Mouse (Mus musculus) neural tube, embryonic 15.5 days (tissue): ENCODE results near the gene Man2b2. TPM values are rescaled to one million over a fixed set of nuclear protein-coding genes. Genes with fewer than 3 reads are reported as not detected.
"Not testable (repeated sequence)": the region's sequence is repeated elsewhere in the genome, so short reads cannot be mapped to it uniquely, and the experiment has no call there.

Source experiments
- ATAC-seq: fragments of 200-750 bp; cut with Nextera tagmentation; 2 replicates; pipeline ENCODE4 v1.8.0; 2017; ENCODE audit warnings: mild to moderate bottlenecking, moderate TSS enrichment, moderate library complexity; ENCODE audit not compliant: low FRiP score
- H3K27ac ChIP-seq: fragments of 300-500 bp; sonication (generic); replicated peaks from 2 replicates; pipeline ENCODE4 v1.5.1; 2015; ENCODE audit warnings: mild to moderate bottlenecking, inconsistent platforms
- H3K27me3 ChIP-seq: fragments of 300-500 bp; sonication (generic); replicated peaks from 2 replicates; pipeline ENCODE4 v1.6.1; 2015; ENCODE audit warnings: inconsistent platforms
- H3K36me3 ChIP-seq: fragments of 300-500 bp; sonication (generic); 2 replicates; pipeline ENCODE4 v1.6.1; 2015; ENCODE audit warnings: inconsistent platforms
- H3K4me1 ChIP-seq: fragments of 300-500 bp; sonication (generic); 2 replicates; pipeline ENCODE4 v1.6.1; 2015; ENCODE audit warnings: inconsistent platforms
- H3K4me2 ChIP-seq: fragments of 300-500 bp; sonication (generic); 2 replicates; pipeline ENCODE4 v1.6.1; 2015; ENCODE audit warnings: inconsistent platforms, mild to moderate bottlenecking, moderate library complexity
- H3K4me3 ChIP-seq: fragments of 300-500 bp; sonication (generic); replicated peaks from 2 replicates; pipeline ENCODE4 v1.5.1; 2015; ENCODE audit warnings: mild to moderate bottlenecking, inconsistent platforms
- H3K9ac ChIP-seq: fragments of 300-500 bp; sonication (generic); replicated peaks from 2 replicates; pipeline ENCODE4 v1.6.1; 2015; ENCODE audit warnings: mild to moderate bottlenecking, inconsistent platforms
- H3K9me3 ChIP-seq: fragments of 300-500 bp; sonication (generic); replicated peaks from 2 replicates; pipeline ENCODE4 v1.6.1; 2016; ENCODE audit warnings: inconsistent platforms
- WGBS: fragments of 180-500 bp; shearing (Covaris S2); methylation state at CpG from one replicate; pipeline ENCODE4 v1.1.7; 2015; ENCODE audit warnings: mixed read lengths; 5-methylcytosine and 5-hydroxymethylcytosine counted together
- polyA plus RNA-seq: library from polyadenylated mRNA; unstranded; fragments of >200 nt; fragmentation: Nextera tagmentation; extraction: Ambion mirVana; gene quantifications from 2 replicates; pipeline ENCODE4 v1.2.1, GENCODE M21; 2015

The Man2b2 gene
- polyA plus RNA-seq, 1 experiment from 2014 or later, result 13.2 TPM

DNA sequence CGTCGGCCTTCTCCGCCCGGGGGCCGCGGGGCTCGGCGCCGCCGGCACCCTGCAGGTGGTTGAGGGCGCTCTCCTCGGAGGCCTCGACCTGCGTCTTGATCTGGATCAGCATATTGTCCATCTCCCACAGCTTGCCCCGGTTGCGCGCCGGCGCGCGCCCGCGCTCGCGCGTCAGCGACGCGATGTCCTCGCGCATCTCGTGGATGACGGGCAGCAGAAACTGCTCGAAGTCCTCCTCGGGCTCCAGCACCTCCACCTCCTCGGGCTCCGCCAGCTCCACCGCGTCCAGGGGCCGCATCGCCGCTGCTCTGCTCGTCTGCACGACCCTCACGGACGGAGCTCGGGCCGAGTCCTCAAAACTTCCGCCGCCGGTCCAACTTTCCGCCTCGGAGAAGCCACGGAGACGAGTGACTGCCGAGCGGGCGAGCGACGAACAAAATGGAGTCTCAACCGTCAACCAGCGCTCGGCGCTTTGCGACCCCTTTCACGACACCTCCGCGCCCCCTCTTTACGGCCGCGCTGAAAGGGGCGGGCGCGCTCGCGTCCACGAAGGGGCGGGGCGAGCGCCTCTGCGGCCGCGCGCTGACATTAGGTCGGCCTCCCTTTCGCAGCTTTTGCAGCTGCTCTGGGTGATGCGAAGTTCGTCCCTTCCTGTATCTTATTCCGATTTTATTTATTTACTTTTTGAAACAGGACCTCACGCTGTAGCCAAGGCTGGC lies 34.0 kb downstream of the Man2b2 start, which contains the start of gene Mrfap1:
TSS of gene Mrfap1 (minus strand) at position 477 of the 719 bp plus-strand sequence.
- H3K9ac ChIP-seq, result peak within 1 kb of the TSS; percentile 80
- WGBS, result under 1% methylated on average over 90 of the region's 90 CpGs
- peak within 1 kb of the TSS; percentile 72 for H3K4me3 ChIP-seq
- H3K36me3 ChIP-seq, H3K27me3 ChIP-seq, H3K9me3 ChIP-seq: not testable (repeated sequence)
- peaks cover 15% of the 10 kb centered on the region for H3K4me1 ChIP-seq
- H3K4me2 ChIP-seq, result peak within 1 kb of the TSS; percentile 73
- peak; percentile 85 for ATAC-seq
- H3K27ac ChIP-seq, result peak within 1 kb of the TSS; percentile 93

DNA sequence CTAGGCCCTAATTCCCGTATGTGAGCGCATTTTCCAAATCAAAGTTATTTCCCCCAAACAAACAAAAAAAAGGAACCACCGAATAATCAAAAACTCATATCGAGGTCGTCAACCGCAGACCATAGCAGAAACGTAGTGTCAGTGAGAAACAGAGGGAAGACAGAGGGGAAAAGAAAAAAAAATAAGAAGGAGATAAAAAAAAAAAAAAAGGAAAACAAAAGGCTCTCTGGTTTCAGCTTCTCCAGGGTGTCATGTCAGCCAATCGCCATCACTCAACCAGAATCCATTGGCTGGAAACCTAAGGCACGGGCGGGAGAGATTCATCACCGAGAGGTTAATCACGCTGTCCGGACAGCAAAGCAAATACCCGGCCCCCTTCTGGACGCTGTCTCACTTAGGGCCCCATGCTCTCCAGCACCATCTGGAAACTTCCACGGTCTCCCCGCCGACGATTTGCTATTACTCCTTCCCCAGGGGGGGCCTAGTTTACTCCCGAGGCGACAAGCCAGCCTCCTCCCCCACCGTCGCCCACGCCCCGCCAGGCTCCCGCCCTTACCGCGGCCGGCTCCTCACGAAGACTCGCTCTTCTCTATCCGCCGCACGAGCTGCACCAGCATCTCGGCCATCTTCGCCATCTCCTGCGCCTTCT lies 34.7 kb downstream of the Man2b2 start:
- H3K27me3 ChIP-seq, H3K36me3 ChIP-seq: not testable (repeated sequence)
- 5% methylated on average over 35 of the region's 37 CpGs for WGBS

DNA sequence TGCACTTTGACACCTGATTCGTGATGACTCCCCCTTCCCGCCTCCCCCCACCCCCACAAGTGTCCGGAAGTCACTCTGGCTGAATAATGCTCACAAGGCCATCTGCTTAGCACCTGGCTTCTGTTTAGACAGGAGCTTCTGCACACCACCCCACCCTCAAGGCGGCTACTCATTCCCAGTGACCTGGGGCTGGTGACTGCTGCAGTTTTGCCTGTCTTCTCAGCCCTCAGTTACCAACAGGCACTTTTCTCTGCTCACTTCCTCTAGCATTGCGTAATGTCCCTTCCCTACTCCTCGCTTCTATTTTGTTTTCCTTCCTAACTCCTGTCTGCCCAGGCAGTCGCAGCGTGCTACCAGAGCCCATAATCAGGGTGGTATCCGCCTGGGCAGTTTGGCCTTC lies 38.6 kb downstream of the Man2b2 start:
- Histone ChIP-seq H3K27ac (no peak overlapping the region), H3K4me1 (peaks cover 11% of the 10 kb centered on the region), H3K36me3 (0 out of 2 replicates have a peak, but pooled peaks cover 7% of the 10 kb centered on the region), H3K9ac (no peak overlapping the region), H3K27me3 (no peaks in the 10 kb centered on the region), H3K4me3 (no peak overlapping the region), H3K9me3 (no peaks in the 10 kb centered on the region), H3K4me2 (no peak overlapping the region)
- ATAC-seq, result no peak
- whole genome bisulfite sequencing, result 82% methylated on average over 9 of the region's 9 CpGs

More for the DNA sequence above, 34.7 kb downstream of the Man2b2 start:
- Histone ChIP-seq H3K4me1 (peaks cover 15% of the 10 kb centered on the region), H3K9ac (peak overlapping the region; percentile 80), H3K27ac (peak overlapping the region; percentile 93), H3K4me3 (peak overlapping the region; percentile 72), H3K4me2 (peak overlapping the region; percentile 73)
- not testable (repeated sequence) for H3K9me3 ChIP-seq
- peak; percentile 70 for ATAC-seq

DNA sequence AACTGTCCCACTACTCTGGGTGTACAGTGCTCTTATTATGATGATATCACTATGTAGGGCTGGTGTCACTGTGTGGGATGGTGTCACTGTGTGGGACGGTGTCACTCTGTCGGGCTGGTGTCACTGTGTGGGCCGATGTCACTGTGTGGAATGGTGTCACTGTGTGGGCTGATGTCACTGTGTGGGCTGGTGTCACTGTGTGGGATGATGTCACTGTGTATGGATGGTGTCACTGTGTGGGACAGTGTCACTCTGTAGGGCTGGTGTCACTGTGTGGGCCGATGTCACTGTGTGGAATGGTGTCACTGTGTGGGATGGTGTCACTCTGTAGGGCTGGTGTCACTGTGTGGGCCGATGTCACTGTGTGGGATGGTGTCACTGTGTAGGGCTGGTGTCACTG lies 44.4 kb downstream of the Man2b2 start:
- Histone ChIP-seq H3K9me3 (no peaks in the 10 kb centered on the region), H3K9ac (no peak overlapping the region), H3K27me3 (no peaks in the 10 kb centered on the region), H3K36me3 (no peaks in the 10 kb centered on the region), H3K27ac (no peak overlapping the region), H3K4me1 (no peaks in the 10 kb centered on the region), H3K4me2 (no peak overlapping the region), H3K4me3 (no peak overlapping the region)
- 95% methylated on average over 5 of the region's 5 CpGs for WGBS
- no peak for ATAC-seq

GRCm38 (mm10) chr5:36779512-36779911 lies 50.9 kb downstream of the Man2b2 start:
- WGBS, result 90% methylated on average over 2 of the region's 2 CpGs
- Histone ChIP-seq H3K27ac (no peak overlapping the region), H3K27me3 (no peaks in the 10 kb centered on the region), H3K4me2 (no peak overlapping the region), H3K9ac (no peak overlapping the region), H3K9me3 (no peaks in the 10 kb centered on the region; the same call in 1 of the 2 replicates), H3K36me3 (no peaks in the 10 kb centered on the region), H3K4me3 (no peak overlapping the region), H3K4me1 (no peaks in the 10 kb centered on the region)
- ATAC-seq, result no peak

DNA sequence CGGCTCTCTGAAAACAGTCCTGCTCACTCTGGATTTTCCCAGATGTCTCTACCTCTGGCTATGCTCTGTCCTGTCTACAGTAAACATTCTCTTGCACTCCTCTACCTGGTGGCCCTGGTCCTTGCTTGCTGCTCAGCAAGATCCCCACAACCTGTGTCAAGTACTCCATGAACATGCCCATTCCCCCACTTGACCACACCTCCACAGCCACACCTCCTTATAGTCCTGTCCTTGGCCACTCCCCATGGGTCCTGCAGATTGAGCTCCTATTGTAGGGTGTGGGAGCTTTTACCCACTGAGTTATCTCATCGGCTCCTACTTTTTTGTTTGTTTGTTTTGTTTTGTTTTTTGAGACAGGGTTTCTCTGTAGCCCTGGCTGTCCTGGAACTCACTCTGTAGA lies 51.6 kb downstream of the Man2b2 start:
- no peak overlapping the region for H3K4me3 ChIP-seq

GRCm38 (mm10) chr5:36777186-36777585 lies 53.3 kb downstream of the Man2b2 start:
- H3K4me1 ChIP-seq, result no peaks in the 10 kb centered on the region
- H3K4me2 ChIP-seq, result no peak overlapping the region
- no peak overlapping the region for H3K9ac ChIP-seq
- H3K36me3 ChIP-seq, result no peaks in the 10 kb centered on the region
- H3K4me3 ChIP-seq, result no peak overlapping the region
- 4% methylated on average over 2 of the region's 2 CpGs for WGBS
- ATAC-seq, result no peak
- H3K27me3 ChIP-seq, result no peaks in the 10 kb centered on the region
- H3K27ac ChIP-seq, result no peak overlapping the region
- H3K9me3 ChIP-seq, result no peaks in the 10 kb centered on the region; the same call in 1 of the 2 replicates

More for the DNA sequence above, 51.6 kb downstream of the Man2b2 start:
- Histone ChIP-seq H3K36me3 (no peaks in the 10 kb centered on the region), H3K27me3 (no peaks in the 10 kb centered on the region), H3K9me3 (no peaks in the 10 kb centered on the region; the same call in 1 of the 2 replicates), H3K9ac (no peak overlapping the region), H3K4me2 (no peak overlapping the region), H3K4me1 (no peaks in the 10 kb centered on the region), H3K27ac (no peak overlapping the region)
- 92% methylated on average over 1 of the region's 2 CpGs for WGBS
- ATAC-seq, result no peak

GRCm38 (mm10) chr5:36776021-36776575 lies 54.4 kb downstream of the Man2b2 start:
- Histone ChIP-seq H3K4me3 (no peak overlapping the region), H3K27me3 (no peaks in the 10 kb centered on the region), H3K27ac (no peak overlapping the region), H3K4me1 (no peaks in the 10 kb centered on the region), H3K36me3 (no peaks in the 10 kb centered on the region), H3K9ac (no peak overlapping the region), H3K4me2 (no peak overlapping the region), H3K9me3 (no peaks in the 10 kb centered on the region; the same call in 1 of the 2 replicates)
- WGBS, result 51% methylated on average over 9 of the region's 9 CpGs
- ATAC-seq, result no peak

DNA sequence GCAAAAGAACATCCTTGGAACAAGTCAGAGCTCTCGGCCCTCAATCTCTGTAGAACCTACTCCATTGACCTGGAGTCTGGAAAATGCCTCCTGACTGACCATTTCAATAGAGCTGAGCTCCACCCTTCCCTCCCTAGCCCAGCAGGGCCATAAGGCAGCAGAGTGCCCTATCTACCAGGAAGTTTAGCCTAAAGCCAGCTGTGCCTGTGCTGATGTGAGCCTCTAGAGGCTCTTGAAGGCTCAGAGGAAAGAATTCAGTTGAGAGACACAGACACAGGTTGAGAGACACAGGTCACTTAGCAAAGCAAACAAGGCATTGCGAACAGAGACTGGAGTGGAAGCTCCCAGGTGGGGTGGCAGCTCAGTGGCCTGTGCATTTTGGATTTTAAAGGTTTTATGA lies 55.1 kb downstream of the Man2b2 start:
- ATAC-seq, result no peak
- Histone ChIP-seq H3K27ac (no peak overlapping the region), H3K36me3 (no peaks in the 10 kb centered on the region), H3K4me1 (no peaks in the 10 kb centered on the region), H3K4me2 (no peak overlapping the region), H3K27me3 (no peaks in the 10 kb centered on the region), H3K9ac (no peak overlapping the region), H3K9me3 (no peaks in the 10 kb centered on the region; the same call in 1 of the 2 replicates), H3K4me3 (no peak overlapping the region)
- 88% methylated on average over 2 of the region's 2 CpGs for WGBS

GRCm38 (mm10) chr5:36772586-36772985 lies 57.9 kb downstream of the Man2b2 start:
- ATAC-seq, result no peak

DNA sequence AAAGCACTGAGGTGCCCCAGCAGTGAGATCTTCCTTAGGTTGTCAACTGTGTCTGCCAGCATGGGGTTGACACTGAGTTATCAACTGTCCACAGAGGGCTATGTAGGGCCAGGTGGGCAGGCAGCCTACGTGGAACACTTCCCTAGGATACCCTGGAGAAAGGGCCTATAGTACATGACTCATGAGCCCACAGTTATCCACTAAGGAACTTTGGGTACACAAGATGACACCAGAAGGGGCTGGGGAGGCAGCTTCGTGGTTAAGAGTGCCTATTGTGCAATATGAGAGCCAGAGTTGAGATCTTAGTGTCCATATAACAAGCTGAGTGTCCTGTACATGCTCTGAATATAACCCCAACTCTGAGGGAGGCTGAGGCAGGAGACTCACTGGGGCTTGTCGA lies 60.9 kb downstream of the Man2b2 start:
- Histone ChIP-seq H3K27me3 (no peaks in the 10 kb centered on the region), H3K27ac (no peak overlapping the region), H3K9me3 (no peaks in the 10 kb centered on the region), H3K4me2 (no peak overlapping the region), H3K4me3 (no peak overlapping the region), H3K9ac (no peak overlapping the region), H3K4me1 (peaks cover 11% of the 10 kb centered on the region), H3K36me3 (no peaks in the 10 kb centered on the region)
- no peak for ATAC-seq
- 73% methylated on average over 3 of the region's 3 CpGs for WGBS

More at GRCm38 (mm10) chr5:36772586-36772985, 57.9 kb downstream of the Man2b2 start:
- Histone ChIP-seq H3K27ac (no peak overlapping the region), H3K4me1 (peaks cover 2% of the 10 kb centered on the region), H3K9ac (no peak overlapping the region), H3K27me3 (no peaks in the 10 kb centered on the region), H3K4me2 (no peak overlapping the region), H3K9me3 (no peaks in the 10 kb centered on the region), H3K36me3 (no peaks in the 10 kb centered on the region), H3K4me3 (no peak overlapping the region)
- WGBS, result 73% methylated on average over 5 of the region's 5 CpGs
